Mouse (Mus musculus): Measurements from ENCODE around the gene Ccdc61.

DNA sequence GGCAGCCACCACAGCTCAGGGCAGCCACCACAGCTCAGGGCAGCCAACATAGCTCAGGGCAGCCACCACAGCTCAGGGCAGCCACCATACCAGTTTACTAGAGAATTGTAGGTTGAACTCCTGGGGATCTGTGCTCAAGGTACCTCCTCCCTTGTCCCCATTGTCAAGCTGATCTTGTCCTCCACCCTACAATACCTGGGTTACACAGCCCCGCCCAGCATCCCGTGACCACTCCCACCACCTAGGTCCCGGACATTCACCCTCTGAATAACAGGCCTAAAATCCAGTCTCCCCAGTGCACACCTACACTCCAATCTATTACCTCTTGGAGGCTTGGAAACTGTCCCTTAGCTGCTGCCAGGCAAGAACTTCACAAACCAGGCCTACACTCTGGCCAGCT, 5.2 kb downstream of the Ccdc61 start:
- TF ChIP-seq CTCF (IDR thresholded peaks at IDR 0.05; ENCODE audit: control insufficient read depth, insufficient read depth, low read length) (no peak), POLR2A (IDR thresholded peaks at IDR 0.05; ENCODE audit: borderline replicate concordance, control insufficient read depth, low read depth, low read length) (no peak)

Data from bone marrow, adult 2 months (tissue).